Mouse (Mus musculus) lung, embryonic 15.5 days (tissue): Measurements from ENCODE around the gene Cnfn. TPM values are rescaled to one million over a fixed set of nuclear protein-coding genes. Genes with fewer than 3 reads are reported as not detected.
"Not testable (repeated sequence)": the region's sequence is repeated elsewhere in the genome, so short reads cannot be mapped to it uniquely, and the experiment has no call there.

Experiments
- ATAC-seq: fragments of 200-750 bp; cut with Nextera tagmentation; 2 replicates; pipeline ENCODE4 v1.8.0; 2017; ENCODE audit warnings: moderate number of reproducible peaks, borderline replicate concordance; ENCODE audit not compliant: low FRiP score, low TSS enrichment; ENCODE audit errors: extremely low read depth
- H3K27ac ChIP-seq: fragments of 300-500 bp; sonication (generic); 2 replicates; pipeline ENCODE4 v1.5.1; 2015; ENCODE audit warnings: moderate library complexity, mild to moderate bottlenecking, inconsistent platforms
- H3K27me3 ChIP-seq: fragments of 300-500 bp; sonication (generic); 2 replicates; pipeline ENCODE4 v1.6.1; 2015; ENCODE audit warnings: inconsistent platforms
- H3K36me3 ChIP-seq: fragments of 300-500 bp; sonication (generic); 2 replicates; pipeline ENCODE4 v1.6.1; 2015; ENCODE audit warnings: inconsistent platforms
- H3K4me1 ChIP-seq: fragments of 300-500 bp; sonication (generic); 2 replicates; pipeline ENCODE4 v1.6.1; 2015; ENCODE audit warnings: inconsistent platforms
- H3K4me2 ChIP-seq: fragments of 300-500 bp; sonication (generic); 2 replicates; pipeline ENCODE4 v1.6.1; 2015; ENCODE audit warnings: inconsistent platforms, mild to moderate bottlenecking, moderate library complexity
- H3K4me3 ChIP-seq: fragments of 300-500 bp; sonication (generic); 2 replicates; pipeline ENCODE4 v1.5.1; 2015; ENCODE audit warnings: mild to moderate bottlenecking, inconsistent platforms
- H3K9ac ChIP-seq: fragments of 300-500 bp; sonication (generic); 2 replicates; pipeline ENCODE4 v1.6.1; 2015; ENCODE audit warnings: inconsistent platforms
- H3K9me3 ChIP-seq: fragments of 300-500 bp; sonication (generic); 2 replicates; pipeline ENCODE4 v1.6.1; 2016; ENCODE audit warnings: inconsistent platforms
- WGBS: fragments of 180-500 bp; shearing (Covaris S2); methylation state at CpG from one replicate; pipeline ENCODE4 v1.1.7; 2015; 5-methylcytosine and 5-hydroxymethylcytosine counted together
- polyA plus RNA-seq: library from polyadenylated mRNA; unstranded; fragments of >200 nt; fragmentation: Nextera tagmentation; extraction: Ambion mirVana; gene quantifications from 2 replicates; pipeline ENCODE4 v1.2.1, GENCODE M21; 2015

Cnfn gene
- 0.52 and 0.57 TPM in 2 replicates for polyA plus RNA-seq

GRCm38 (mm10) chr7:25369058-25369749, at the start of gene Cnfn:
Gene Cnfn (minus strand): TSS chr7:25369724.
- Histone ChIP-seq H3K4me1 (peaks cover 10% of the 10 kb centered on the region; the same call in 1 of the 2 replicates), H3K36me3 (peaks cover under 1% of the 10 kb centered on the region; the same call in 1 of the 2 replicates), H3K9ac (no peak within 1 kb of the TSS), H3K9me3 (no peaks in the 10 kb centered on the region), H3K27ac (no peak within 1 kb of the TSS), H3K4me3 (no peak within 1 kb of the TSS), H3K27me3 (peaks cover 47% of the 10 kb centered on the region), H3K4me2 (no peak within 1 kb of the TSS)
- 48% methylated on average over 12 of the region's 12 CpGs for WGBS
- no peak for ATAC-seq

DNA sequence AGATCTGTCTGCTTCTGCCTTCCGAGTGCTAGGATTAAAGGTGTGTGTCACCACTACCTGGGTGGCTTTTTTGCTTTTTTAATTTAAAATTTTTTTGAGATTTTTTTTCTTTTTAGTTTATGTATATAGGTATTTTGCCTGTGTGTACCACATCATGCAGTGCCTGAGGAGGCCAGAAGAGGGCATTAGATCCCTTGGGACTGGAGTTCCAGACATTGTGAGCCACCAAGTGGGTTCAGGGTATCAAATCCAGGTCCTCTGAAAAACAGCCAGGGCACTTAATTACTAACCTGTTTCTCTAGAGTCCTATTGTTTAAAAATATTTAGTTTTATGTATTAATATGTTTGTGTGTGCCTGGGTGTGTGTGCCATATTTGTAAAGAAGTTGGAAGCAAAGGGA, 48.1 kb upstream of the Cnfn start:
- Histone ChIP-seq H3K36me3 (no peaks in the 10 kb centered on the region), H3K4me3 (no peak overlapping the region), H3K27ac (no peak overlapping the region), H3K4me1 (no peaks in the 10 kb centered on the region), H3K27me3 (peaks cover 4% of the 10 kb centered on the region; the same call in 1 of the 2 replicates), H3K9me3 (no peaks in the 10 kb centered on the region), H3K4me2 (no peak overlapping the region), H3K9ac (no peak overlapping the region)
- no peak for ATAC-seq
- WGBS, result 74% methylated on average over 1 of the region's 1 CpGs

DNA sequence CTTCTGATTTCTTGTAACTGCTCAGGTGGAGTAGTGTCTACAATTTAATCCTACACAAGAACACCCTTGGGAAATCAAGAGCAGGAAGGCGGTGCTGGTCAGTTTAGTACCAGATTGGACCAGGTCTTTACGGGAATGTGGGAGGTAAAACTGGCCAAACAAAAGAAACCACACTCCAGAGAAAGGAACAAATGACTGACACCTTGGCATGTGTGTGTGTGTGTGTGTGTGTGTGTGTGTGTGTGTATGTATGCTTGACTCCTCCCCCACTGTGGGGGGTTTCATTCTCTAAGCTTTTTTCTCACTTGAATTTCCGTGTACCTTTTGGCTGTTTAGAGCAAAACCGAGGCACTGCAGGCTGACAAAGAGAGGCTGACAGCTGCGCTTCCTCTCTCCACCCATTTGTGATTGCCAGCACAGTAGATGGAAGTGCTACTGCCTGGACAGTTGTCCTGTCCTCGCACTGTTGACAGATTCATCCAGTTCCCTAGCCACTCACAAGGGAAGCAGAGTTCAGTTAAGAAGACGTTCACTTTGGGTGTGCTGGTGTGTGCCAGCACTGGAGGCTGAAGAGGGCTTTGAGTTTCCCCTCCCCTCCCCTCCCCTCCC, 43.4 kb upstream of the Cnfn start, which contains the start of gene Cxcl17:
Cxcl17 (minus strand) TSS at position 54 of the 609 bp plus-strand sequence.
- H3K4me2 ChIP-seq, result no peak within 1 kb of the TSS
- H3K27me3 ChIP-seq, result no peaks in the 10 kb centered on the region
- no peak within 1 kb of the TSS for H3K4me3 ChIP-seq
- H3K4me1 ChIP-seq, result no peaks in the 10 kb centered on the region
- ATAC-seq, result no peak
- 37% methylated on average over 7 of the region's 7 CpGs for WGBS
- H3K27ac ChIP-seq, result no peak within 1 kb of the TSS
- no peaks in the 10 kb centered on the region for H3K9me3 ChIP-seq
- no peaks in the 10 kb centered on the region for H3K36me3 ChIP-seq
- no peak within 1 kb of the TSS for H3K9ac ChIP-seq

GRCm38 (mm10) chr7:25411861-25412260, 42.3 kb upstream of the Cnfn start:
- ATAC-seq, result no peak
- Histone ChIP-seq H3K27ac (no peak overlapping the region), H3K9me3 (no peaks in the 10 kb centered on the region), H3K4me2 (no peak overlapping the region), H3K4me3 (no peak overlapping the region), H3K27me3 (no peaks in the 10 kb centered on the region), H3K36me3 (no peaks in the 10 kb centered on the region), H3K9ac (no peak overlapping the region), H3K4me1 (no peaks in the 10 kb centered on the region)
- WGBS, result 76% methylated on average over 3 of the region's 3 CpGs

DNA sequence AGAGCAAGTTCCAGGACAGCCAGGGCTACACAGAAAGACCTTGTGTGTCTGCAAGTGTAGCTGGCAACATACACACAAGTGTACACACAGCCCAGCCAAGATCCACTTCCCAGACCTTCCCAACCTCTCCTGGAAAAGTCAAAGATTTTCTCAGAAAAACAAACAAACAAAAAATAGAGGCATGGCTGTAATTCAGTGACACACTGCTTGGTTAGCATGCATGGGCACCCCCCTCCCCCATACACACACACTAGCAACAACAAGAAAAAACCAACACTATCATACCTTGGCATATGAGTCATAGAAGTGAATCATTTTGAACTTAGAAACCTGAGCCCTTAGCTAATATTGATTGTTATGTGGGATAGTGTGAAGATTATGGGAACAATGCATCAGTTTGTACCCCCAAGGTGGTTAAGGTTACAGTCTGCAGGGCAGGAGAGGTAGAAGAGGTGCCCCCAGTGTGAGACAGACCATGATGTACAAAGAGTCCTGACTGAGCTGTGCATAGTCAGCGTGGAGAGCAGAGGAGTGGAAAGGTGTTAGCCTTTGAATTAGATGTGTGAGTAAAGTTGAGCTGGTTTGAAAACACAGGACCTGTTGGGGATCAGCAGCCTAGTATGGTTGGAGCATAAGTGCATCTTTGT, 41.6 kb upstream of the Cnfn start:
- no peak for ATAC-seq
- Histone ChIP-seq H3K9me3 (no peaks in the 10 kb centered on the region), H3K4me2 (no peak overlapping the region), H3K36me3 (no peaks in the 10 kb centered on the region), H3K9ac (no peak overlapping the region), H3K27ac (no peak overlapping the region), H3K4me3 (no peak overlapping the region), H3K27me3 (no peaks in the 10 kb centered on the region), H3K4me1 (no peaks in the 10 kb centered on the region)
- 80% methylated on average over 1 of the region's 1 CpGs for WGBS

DNA sequence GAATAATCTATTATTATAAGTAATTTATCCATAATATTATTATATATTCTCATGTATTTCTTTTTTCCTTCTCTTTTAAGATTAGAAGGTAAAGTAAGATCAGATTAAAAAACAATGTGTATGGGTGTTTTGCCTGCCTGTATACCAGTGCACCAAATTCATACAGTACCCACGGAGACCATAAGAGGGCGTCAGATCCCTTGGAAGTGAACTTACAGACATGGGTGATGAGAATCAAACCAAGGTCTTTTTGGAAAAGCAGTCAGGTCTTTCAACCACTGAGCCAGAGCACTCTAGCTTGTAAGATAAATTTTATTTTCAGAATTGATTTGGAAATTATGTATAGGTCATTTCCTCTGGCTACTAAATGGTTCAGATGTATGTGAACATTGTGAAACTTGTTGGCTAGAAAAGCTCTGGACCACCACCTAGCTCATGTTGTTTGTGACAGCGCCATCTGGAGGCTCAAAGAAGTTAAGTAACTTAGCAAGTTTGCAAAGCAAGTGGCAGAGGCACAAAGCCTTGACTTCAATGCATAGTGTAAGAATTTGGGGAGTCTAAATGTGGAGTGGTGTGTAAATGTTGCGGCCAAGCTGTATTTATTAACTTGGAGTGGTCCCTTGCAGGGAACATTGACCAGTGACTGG, 39.7 kb upstream of the Cnfn start:
- Histone ChIP-seq H3K4me1 (no peaks in the 10 kb centered on the region), H3K27ac (no peak overlapping the region), H3K9ac (no peak overlapping the region), H3K4me3 (no peak overlapping the region), H3K4me2 (no peak overlapping the region), H3K9me3 (no peaks in the 10 kb centered on the region), H3K27me3 (no peaks in the 10 kb centered on the region), H3K36me3 (no peaks in the 10 kb centered on the region)
- ATAC-seq, result no peak
- 49% methylated on average over 4 of the region's 4 CpGs for WGBS

- 68% methylated on average over 7 of the region's 7 CpGs for WGBS
- H3K36me3 ChIP-seq, result no peaks in the 10 kb centered on the region
- peaks cover 2% of the 10 kb centered on the region; the same call in 1 of the 2 replicates for H3K4me1 ChIP-seq
- no peaks in the 10 kb centered on the region for H3K9me3 ChIP-seq
- H3K27ac ChIP-seq, result no peak overlapping the region
- no peak for ATAC-seq
- no peaks in the 10 kb centered on the region for H3K27me3 ChIP-seq
- no peak overlapping the region for H3K4me2 ChIP-seq
- H3K4me3 ChIP-seq, result no peak overlapping the region
- no peak overlapping the region for H3K9ac ChIP-seq
These were observed 36.9 kb upstream of the Cnfn start for GRCm38 (mm10) chr7:25406468-25406867.

DNA sequence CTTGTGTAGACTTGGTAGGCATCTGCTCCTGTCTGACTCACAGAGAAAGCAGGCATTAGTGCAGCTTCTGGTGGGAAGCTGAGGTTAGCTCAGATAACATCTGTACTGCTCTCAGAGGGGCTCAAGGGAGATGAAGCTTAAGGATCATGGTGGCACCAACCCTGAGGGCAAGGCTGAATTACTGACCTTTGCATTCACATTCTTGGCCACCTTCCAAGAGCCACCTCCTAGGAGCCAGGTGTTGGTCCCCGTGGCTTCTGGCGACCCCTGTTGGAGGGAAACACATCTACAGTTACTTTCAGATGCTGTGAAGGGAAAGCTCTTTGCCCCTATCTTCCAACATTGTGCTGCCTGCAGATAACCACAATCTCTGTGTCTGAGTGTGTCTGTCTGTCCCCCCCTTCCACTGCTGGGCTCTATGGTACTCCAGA, 33.2 kb upstream of the Cnfn start:
- peak; percentile 57; the same call in 1 of the 2 replicates for ATAC-seq
- no peaks in the 10 kb centered on the region for H3K9me3 ChIP-seq
- H3K27me3 ChIP-seq, result no peaks in the 10 kb centered on the region
- WGBS, result 0% methylated on average over 2 of the region's 2 CpGs
- H3K4me2 ChIP-seq, result no peak overlapping the region
- H3K36me3 ChIP-seq, result no peaks in the 10 kb centered on the region
- no peak overlapping the region for H3K9ac ChIP-seq
- no peak overlapping the region for H3K4me3 ChIP-seq
- H3K27ac ChIP-seq, result no peak overlapping the region
- peaks cover 4% of the 10 kb centered on the region for H3K4me1 ChIP-seq

- H3K27ac ChIP-seq, result no peak overlapping the region
- no peaks in the 10 kb centered on the region for H3K9me3 ChIP-seq
- H3K9ac ChIP-seq, result no peak overlapping the region
- no peak for ATAC-seq
- H3K27me3 ChIP-seq, result no peaks in the 10 kb centered on the region
- no peak overlapping the region for H3K4me3 ChIP-seq
- no peak overlapping the region for H3K4me2 ChIP-seq
- WGBS, result 46% methylated on average over 5 of the region's 5 CpGs
- no peaks in the 10 kb centered on the region for H3K36me3 ChIP-seq
- peaks cover 7% of the 10 kb centered on the region for H3K4me1 ChIP-seq
These were observed 32.5 kb upstream of the Cnfn start for GRCm38 (mm10) chr7:25401986-25402385.

DNA sequence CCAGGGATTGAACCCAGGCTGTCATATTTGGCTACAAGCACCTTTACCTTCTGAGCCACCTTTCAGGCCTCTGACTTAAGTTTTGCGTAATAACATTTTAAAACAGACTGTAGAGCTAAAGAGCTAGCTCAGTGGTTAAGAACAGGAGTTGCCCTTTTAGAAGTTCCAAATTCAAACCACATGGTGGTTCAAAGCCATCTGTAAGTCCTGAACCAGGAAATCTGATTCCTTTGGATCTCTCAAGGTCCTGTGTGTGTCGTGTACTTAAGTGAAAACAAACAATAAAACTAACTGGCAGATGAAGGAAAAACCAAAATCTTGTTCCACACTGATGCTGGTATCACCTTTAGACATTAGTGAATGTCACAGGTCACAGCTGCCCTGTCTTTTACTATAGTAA, 32.0 kb upstream of the Cnfn start:
- 48% methylated on average over 2 of the region's 2 CpGs for WGBS
- Histone ChIP-seq H3K4me3 (no peak overlapping the region), H3K4me2 (no peak overlapping the region), H3K4me1 (peaks cover 10% of the 10 kb centered on the region), H3K9me3 (no peaks in the 10 kb centered on the region), H3K27ac (no peak overlapping the region), H3K36me3 (no peaks in the 10 kb centered on the region), H3K27me3 (no peaks in the 10 kb centered on the region), H3K9ac (no peak overlapping the region)
- ATAC-seq, result no peak

DNA sequence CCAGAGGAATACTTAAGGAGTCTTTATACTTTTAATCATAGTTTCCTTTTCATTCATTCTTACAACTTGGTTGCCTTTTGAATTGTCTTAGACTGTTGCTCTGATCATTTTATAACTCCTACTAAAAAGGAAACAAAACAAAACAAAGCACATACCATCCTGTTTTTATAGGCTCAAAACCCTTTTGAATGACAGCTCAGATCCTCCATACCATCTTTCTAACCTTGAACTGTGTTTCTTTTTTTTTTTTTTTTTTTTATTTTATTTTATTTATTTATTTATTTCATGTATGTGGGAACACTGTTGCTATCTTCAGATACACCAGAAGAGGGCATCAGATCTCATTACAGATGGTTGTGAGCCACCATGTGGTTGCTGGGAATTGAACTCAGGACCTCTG, 29.5 kb upstream of the Cnfn start:
- not testable (repeated sequence) for H3K27ac ChIP-seq, H3K36me3 ChIP-seq, H3K9ac ChIP-seq, H3K4me3 ChIP-seq, H3K9me3 ChIP-seq, H3K4me2 ChIP-seq, H3K27me3 ChIP-seq, ATAC-seq
- H3K4me1 ChIP-seq, result peaks cover 25% of the 10 kb centered on the region

GRCm38 (mm10) chr7:25398610-25399009, 29.1 kb upstream of the Cnfn start, which contains the start of gene Lipe:
Gene Lipe (minus strand): TSS chr7:25398710.
- Histone ChIP-seq H3K4me1 (peaks cover 29% of the 10 kb centered on the region), H3K27me3 (no peaks in the 10 kb centered on the region), H3K4me3 (no peak within 1 kb of the TSS), H3K36me3 (no peaks in the 10 kb centered on the region), H3K27ac (no peak within 1 kb of the TSS), H3K9me3 (no peaks in the 10 kb centered on the region), H3K9ac (no peak within 1 kb of the TSS), H3K4me2 (no peak within 1 kb of the TSS)
- WGBS, result 91% methylated on average over 1 of the region's 1 CpGs
- no peak for ATAC-seq
